Mouse (Mus musculus): Measurements from ENCODE around the gene Mical3.

Gene Mical3

GRCm38 (mm10) chr6:121078175-121078574, 52.6 kb downstream of the Mical3 start:
- DNase-seq = no peak

- no peak for DNase-seq
Measured at GRCm38 (mm10) chr6:121076929-121077566, 53.8 kb downstream of the Mical3 start.

- no peak for DNase-seq
Measured at GRCm38 (mm10) chr6:121075763-121076162, 55.0 kb downstream of the Mical3 start.

GRCm38 (mm10) chr6:121073312-121073711, 57.5 kb downstream of the Mical3 start:
- no peak for DNase-seq

GRCm38 (mm10) chr6:121072615-121073014, 58.2 kb downstream of the Mical3 start:
- DNase-seq = no peak

GRCm38 (mm10) chr6:121070584-121071230, 60.1 kb downstream of the Mical3 start:
- DNase-seq = no peak

GRCm38 (mm10) chr6:121069156-121069555, 61.6 kb downstream of the Mical3 start:
- DNase-seq = no peak

- no peak for DNase-seq
Measured at GRCm38 (mm10) chr6:121068087-121068464, 62.7 kb downstream of the Mical3 start.

- DNase-seq = no peak
Measured at GRCm38 (mm10) chr6:121067426-121068086, 63.2 kb downstream of the Mical3 start.

GRCm38 (mm10) chr6:121066761-121067160, 64.0 kb downstream of the Mical3 start:
- no peak for DNase-seq

- DNase-seq = peak; percentile 34
Measured at GRCm38 (mm10) chr6:121064356-121065015, 66.3 kb downstream of the Mical3 start.

- DNase-seq = no peak
Measured at GRCm38 (mm10) chr6:121063771-121064170, 67.0 kb downstream of the Mical3 start.

- no peak for DNase-seq
Measured at GRCm38 (mm10) chr6:121062891-121063408, 67.8 kb downstream of the Mical3 start.

- DNase-seq = no peak
Measured at GRCm38 (mm10) chr6:121058039-121058438, 72.8 kb downstream of the Mical3 start.

GRCm38 (mm10) chr6:121057181-121057956, 73.4 kb downstream of the Mical3 start:
- no peak for DNase-seq

- DNase-seq = no peak
Measured at GRCm38 (mm10) chr6:121055496-121055895, 75.3 kb downstream of the Mical3 start.

- DNase-seq = no peak
Measured at GRCm38 (mm10) chr6:121054908-121055307, 75.9 kb downstream of the Mical3 start.

GRCm38 (mm10) chr6:121054340-121054739, 76.5 kb downstream of the Mical3 start:
- DNase-seq = no peak

- no peak for DNase-seq
Measured at GRCm38 (mm10) chr6:121053585-121054112, 77.2 kb downstream of the Mical3 start.

GRCm38 (mm10) chr6:121051972-121052629, 78.7 kb downstream of the Mical3 start:
- DNase-seq = no peak

GRCm38 (mm10) chr6:121051411-121051810, 79.4 kb downstream of the Mical3 start:
- DNase-seq = no peak

- DNase-seq = no peak
Measured at GRCm38 (mm10) chr6:121048696-121049095, 82.1 kb downstream of the Mical3 start.

All from right cerebral cortex, postnatal 14 days (tissue).